Mouse (Mus musculus): ENCODE results near the gene Eme1. TPM values are rescaled to one million over a fixed set of nuclear protein-coding genes. Genes with fewer than 3 reads are reported as not detected.

The Eme1 gene
- polyA plus RNA-seq (2012), result 31.3 and 44.4 TPM in 2 replicates

DNA sequence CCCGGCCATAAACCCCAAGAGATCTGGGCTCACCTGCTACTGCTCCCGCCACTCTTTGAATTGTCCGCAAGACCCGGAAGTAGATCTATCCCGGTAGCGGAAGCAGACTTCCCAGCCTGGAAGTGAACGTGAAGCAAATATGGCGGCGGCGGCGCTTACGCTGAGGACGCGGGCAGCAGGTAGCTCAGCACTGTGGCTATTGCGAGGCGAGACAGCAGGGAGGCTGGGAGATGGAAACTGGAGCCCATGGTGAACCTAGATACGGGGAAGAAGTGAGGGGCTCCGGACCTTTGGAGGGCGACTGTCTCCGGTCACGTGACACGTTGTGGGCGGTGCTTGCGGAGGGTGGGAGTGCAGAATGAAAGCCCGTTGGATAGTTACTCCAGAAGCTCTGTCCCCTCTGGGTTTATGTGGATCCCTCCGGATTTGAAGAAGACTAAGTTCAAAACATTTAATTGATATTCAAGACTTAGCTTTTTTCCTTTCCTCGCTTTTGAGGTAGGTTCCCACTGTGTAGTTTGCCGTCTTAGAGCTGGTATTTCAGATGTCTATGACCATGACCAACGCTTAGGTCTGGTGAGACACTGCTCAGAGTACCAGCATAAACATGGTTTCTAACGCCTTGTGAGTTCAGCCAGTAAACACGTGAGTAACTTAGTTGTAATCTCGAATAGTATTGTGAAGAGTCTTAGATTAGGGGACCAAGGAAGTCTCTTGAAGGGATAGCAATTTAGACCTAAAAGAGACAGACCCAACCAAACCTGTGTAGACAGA, at the start of gene Eme1, which contains the start of gene Mrpl27:
Gene Eme1, minus strand, starts transcription at position 302 of the 774 bp plus-strand sequence.
Gene Mrpl27, plus strand, starts transcription at position 105 of the 774 bp plus-strand sequence.
- TF ChIP-seq GATA1 (IDR thresholded peaks at IDR 0.05; ENCODE audit: low read length), result no peak

DNA sequence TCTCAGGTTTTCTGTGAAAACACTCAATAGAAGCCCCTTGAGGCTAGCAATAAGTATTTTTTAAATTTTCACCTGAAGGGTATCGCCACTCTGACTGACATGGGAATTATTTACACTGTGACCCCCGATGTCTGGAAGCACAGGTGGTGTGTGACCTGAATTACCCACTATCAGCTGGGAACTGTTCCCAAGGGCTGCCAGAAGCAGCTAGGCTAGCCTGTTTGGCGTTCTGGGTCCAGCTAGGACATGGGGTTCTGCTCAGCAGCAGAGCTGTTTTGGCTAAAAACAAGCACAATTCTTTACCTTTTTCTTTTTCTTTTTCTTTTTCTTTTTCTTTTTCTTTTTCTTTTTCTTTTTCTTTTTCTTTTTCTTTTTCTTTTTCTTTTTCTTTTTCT, 48.4 kb upstream of the Eme1 start:
- no peak for TF ChIP-seq GATA1 (IDR thresholded peaks at IDR 0.05; ENCODE audit: low read length)

DNA sequence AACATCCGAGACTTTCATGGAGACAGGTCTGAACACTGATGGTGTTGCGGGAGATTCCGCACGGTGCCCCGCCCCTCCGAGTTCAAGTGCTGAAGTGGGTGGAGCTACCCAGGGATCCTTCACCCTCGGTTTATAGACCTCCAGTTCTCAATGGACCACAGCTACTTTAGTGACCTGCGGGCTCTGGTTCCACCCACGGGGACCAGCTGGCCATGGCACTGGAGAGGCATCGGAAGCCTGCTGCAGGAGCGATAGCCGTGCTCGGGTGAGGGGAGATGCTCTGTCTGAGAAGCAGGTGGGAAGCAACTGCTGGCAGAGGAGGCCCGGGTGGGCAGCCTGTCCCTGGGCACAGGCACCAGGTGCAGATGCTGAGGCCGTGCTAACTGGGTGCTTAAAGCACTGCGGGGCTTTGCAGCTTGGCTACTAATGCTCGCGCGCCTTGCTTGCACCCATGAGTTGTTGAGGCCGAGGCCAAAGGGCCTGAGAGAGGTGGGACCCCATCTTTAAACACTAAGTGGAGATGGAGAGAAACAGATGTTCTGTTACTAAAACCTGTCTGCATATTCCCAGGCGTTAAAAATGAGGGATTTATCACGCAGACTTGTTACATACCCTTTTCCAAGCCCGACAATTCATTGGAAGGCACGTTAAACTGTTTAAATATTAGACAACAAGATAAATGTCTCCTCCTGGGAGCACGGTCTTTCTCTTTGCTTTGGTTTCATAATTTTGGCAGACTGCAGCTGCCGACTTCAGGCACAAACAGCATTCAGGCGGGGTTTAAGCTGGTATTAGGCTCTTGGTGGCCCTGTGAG, 47.8 kb upstream of the Eme1 start:
- TF ChIP-seq GATA1 (IDR thresholded peaks at IDR 0.05; ENCODE audit: low read length), result no peak

DNA sequence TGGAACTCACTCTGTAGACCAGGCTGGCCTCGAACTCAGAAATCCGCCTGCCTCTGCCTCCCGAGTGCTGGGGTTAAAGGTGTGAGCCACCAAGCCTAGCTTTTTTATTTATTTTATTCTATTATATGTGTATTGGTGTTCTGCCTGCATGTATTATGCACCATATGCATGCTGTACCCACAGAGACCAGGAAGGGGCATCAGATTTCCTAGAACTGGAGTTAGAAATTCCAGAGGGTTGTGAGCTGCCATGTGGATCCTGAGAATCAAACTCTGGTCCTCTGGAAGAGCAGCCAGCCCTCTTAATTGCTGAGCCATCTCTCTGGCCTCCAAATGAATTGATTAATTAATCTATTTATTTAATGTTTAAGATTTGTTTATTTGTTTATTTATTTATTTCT, 45.6 kb upstream of the Eme1 start:
- no peak for TF ChIP-seq GATA1 (IDR thresholded peaks at IDR 0.05; ENCODE audit: low read length)

DNA sequence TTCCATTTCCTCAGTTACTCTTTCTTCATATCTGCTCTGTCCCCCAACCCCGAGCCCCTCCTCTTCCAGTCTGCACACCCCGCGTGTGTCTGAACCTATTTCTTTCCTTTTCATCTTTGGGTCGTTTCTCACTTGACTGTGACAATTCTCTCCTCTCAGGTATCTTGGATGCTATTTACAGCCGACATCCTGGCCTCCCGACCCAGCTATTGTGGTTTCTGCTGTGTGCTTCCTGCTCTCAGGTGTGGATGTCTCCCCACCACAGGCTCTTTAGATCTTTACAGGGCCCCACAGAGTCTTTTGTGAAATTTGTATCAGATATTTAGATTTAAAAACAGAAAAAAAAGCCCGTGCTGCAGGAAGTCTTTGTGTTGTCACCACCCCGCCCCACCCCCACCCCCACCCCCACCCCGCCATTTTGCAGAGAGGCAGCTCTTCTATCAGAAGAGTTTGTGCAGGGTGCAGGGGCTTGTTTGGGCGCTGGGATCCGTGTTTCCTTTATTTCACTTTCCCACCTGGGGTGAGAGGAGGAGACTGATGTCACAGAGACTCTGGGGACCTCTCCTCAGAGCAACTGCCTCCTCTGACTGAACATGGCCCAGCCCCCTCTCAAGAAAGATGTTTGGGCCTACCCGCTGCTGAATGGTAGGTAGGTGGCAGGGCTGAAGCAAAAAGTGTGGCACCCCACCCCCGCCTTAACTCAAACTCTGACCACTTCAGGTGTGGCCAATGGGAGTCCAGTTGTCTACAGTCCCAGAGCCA, 44.1 kb upstream of the Eme1 start:
- TF ChIP-seq GATA1 (IDR thresholded peaks at IDR 0.05; ENCODE audit: low read length), result no peak

DNA sequence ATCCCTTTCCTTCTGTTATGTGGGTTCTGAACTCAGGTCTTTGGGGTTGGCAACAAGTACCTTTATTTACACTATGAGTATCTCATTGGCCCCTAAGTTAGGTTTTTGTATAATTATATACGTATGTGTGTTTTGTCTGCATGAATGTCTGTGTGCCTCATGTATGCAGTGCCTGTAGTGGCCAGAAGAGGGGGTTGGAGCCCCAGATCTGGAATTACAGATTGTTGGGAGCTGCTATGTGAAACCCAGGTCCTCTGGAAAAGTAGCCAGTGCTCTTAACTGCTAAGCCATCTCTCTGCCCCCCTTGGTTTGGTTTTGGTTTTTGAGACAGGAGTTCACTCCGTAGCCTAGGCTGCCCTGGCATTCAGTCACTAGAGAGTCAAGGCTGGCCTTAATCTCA, 43.4 kb upstream of the Eme1 start:
- no peak for TF ChIP-seq GATA1 (IDR thresholded peaks at IDR 0.05; ENCODE audit: low read length)

DNA sequence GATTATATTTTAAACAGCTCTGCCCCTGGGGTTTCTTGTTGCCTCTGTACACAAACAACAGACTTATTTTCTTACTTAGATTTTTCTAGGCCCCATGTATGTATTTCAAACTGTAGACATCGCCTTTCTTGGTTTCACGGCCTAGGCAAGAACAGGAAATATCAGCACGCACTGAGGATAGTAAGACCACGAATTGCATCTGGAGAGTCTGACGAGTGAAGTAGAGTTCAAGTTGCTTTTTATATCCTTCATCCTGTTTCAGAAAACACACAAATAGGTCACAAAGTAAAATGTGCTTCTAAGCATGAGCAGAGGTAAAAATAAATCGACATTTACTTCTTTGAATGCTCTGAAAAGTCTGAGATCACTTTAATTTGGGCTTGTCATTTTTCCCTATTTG, 41.7 kb upstream of the Eme1 start:
- TF ChIP-seq GATA1 (IDR thresholded peaks at IDR 0.05; ENCODE audit: low read length), result no peak

DNA sequence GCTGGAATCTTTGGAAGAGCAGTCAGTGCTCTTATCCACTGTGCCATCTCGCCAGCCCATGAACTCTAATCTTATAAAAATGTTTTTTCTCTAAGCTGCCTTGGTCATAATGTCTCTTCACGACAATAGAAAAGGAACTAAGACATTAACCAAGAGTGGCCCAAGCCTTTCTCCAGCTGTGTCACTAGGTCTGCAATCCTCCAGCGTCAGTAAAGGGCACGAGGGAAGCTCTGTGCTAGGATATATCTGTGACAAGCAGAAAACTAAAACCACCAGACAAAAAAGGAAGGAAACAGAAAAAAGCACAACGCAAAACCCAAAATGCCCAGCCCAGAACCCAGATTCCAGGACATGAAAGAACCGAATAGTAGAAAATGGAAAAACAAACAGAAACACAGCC, 33.4 kb upstream of the Eme1 start:
- TF ChIP-seq GATA1 (IDR thresholded peaks at IDR 0.05; ENCODE audit: low read length), result no peak

DNA sequence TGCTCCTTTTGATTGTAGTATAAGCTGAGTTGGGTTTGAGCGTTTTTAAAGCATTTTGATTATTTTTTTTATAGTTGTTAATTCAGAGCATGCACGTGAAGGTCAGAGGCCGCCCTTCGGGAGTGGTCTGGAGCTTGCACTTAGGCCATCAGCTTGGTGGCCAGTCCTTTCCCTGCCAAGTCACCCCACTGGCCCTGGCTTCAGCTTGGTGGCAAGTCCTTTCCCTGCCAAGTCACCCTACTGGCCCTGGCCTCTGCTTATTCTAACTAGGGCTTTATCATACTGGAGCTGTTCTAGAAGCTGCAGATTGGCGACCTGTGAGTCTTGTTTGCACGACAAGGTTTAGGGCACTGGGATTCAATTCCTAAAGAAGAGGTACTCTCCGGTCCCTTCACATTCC, 28.7 kb upstream of the Eme1 start:
- TF ChIP-seq GATA1 (IDR thresholded peaks at IDR 0.05; ENCODE audit: low read length), result no peak

DNA sequence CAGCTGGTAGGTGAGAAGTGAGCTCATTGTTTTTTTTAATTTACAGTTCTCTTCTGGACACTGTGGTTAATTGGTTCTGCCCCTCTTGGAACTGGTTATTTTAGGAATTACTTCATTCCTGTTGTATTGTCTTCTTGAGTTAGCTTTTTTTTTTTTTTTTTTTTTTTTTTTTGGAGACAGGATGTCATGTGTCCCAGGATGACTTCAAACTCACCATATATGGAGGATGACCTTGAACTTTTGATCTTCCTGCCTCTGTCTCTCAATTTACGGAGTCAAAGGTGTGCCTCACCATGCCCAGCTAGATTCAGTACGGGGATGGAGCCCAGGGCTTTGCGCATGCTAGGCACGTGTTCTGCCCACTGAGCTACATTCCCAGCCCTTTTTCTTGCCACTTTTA, 27.9 kb upstream of the Eme1 start:
- no peak for TF ChIP-seq GATA1 (IDR thresholded peaks at IDR 0.05; ENCODE audit: low read length)

DNA sequence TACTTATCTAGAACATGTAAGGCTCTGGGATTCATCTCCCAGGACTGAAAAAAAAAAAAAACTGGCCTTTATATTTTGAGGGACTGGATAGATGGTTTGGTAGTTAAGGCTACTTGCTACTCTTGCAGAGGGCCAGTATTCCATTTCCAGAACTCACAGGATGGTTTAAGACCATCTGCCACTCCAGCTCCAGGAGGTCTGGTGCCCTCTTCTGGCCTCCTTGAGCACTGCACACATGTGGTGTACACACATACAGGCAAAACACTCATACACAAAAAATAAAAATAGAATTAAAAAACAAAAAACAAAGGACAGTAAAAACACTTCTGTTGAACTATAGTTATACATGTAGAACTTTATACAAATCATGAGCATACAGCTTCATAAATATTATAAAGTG, 26.9 kb upstream of the Eme1 start:
- no peak for TF ChIP-seq GATA1 (IDR thresholded peaks at IDR 0.05; ENCODE audit: low read length)

DNA sequence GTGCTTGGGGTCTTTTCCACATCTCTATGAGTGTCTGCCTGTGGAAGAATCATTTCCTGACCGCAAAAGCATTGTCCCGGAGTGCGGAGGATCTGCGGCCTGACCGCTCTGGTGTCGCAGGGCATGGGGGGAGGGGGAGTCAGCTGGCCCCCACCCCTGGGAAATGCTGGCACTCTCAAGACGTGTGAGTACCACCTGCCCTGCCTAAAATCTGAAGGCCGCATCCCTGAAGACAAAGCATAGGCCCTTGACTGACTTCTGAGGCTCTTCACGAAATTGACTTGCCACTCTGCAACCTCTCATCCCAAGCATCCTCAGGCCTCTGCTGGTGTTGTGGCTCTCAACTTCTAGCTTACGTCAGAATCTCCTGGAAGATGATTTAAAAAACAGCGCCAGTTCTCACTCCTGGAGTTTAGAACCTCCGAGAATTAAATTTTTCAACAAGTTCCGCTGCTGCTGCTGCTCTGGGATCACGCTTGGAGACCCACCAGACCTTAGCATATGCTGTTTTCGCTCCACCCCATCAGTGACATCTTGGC, 23.9 kb upstream of the Eme1 start:
- no peak for TF ChIP-seq GATA1 (IDR thresholded peaks at IDR 0.05; ENCODE audit: low read length)

DNA sequence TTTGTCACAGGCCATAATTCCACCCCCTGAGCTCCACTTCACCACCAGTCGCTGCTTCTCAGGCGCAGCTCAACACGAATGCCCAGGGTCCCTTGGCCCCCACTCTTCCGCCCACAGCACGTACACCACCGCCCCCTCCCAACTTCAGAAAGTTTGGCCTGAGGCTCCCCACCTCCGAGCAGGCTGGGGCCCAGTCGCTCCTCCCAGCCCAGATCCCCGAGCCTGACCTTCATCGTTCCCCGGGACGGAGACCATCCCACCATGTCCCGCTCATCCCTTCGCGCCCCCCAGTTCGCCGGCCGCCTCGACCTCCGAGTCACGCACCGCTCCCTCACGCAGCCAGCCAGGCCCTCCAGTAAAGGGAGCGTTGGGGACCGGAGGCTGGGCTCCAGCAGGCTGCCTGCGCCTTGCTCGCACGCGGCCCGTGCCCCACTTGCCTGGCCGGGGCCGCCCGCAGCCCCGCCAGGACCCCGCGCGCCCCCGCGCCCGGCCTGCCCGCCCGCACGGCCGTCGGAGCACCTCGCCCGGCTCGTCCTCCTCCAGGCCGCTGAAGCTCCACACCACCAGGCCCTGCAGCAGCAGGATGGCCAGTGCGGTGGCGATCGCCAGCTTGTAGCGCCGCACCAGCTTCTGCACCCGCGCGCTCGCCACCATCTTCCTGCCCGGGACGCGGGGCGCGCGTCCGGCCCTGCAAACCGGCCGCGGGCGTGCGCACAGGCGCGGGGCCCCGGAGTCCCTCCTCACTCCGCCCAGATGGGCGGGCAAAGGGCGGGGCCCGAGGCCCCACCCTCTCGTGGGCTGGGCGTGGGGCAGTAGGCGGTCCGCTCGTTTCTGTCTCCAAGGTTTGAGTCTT, 23.2 kb upstream of the Eme1 start, which contains the start of gene Xylt2:
Gene Xylt2, minus strand, starts transcription at position 762 of the 853 bp plus-strand sequence.
- no peak for TF ChIP-seq GATA1 (IDR thresholded peaks at IDR 0.05; ENCODE audit: low read length)

DNA sequence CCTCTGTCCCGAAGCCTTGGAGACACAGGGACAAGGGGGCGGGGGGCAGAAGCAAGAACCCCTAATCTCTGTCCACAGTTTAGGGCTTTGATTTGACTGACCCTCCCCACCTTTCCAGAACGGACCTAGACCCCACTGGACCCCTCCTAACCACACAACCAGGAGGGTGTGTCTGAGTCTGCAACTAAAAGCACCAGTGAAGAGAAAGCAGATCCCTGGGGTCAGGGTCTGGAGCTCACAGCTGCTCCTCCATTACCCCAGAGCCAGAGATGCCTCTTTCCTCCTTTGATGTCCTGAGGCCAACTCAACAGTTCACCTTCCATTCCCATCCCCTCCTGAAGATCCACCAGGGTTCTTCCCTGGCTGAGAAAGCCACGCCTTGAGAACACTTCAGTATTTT, 22.5 kb upstream of the Eme1 start:
- no peak for TF ChIP-seq GATA1 (IDR thresholded peaks at IDR 0.05; ENCODE audit: low read length)

DNA sequence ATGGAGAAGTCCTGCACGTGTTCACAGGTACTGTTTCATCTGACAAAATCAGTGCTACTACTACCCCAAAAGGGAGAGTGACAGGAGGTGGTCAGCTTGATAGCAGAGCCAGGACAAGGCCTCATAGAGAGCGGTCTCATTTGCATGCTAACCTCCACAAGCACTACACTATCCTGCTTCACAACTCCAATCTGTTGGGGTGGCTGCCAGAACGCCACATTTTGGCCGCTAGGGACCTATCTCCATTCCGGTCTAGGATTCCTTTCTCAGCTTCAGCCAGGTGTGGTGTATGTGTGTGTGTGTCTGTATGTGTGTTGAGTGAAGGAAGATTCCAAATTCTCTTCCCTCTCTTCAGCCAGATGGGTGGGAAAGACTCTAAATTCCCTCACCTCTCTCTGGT, 21.7 kb upstream of the Eme1 start:
- no peak for TF ChIP-seq GATA1 (IDR thresholded peaks at IDR 0.05; ENCODE audit: low read length)

Data from G1E-ER4 (cell line).